Mouse (Mus musculus): Measurements from ENCODE around the gene Gabrb2. TPM values are rescaled to one million over a fixed set of nuclear protein-coding genes. Genes with fewer than 3 reads are reported as not detected.

Gene Gabrb2
- total RNA-seq (2018; cell fraction: chromatin; rRNA removed) = under 1 TPM in 1 of 26 experiments, not detected in 25; 0.44 TPM
- not detected for total RNA-seq (2018; cell fraction: cytosol; rRNA removed)
- total RNA-seq (2018; cell fraction: nucleus; rRNA removed) = not detected
- polyA plus RNA-seq (2018) = not detected in 3 replicates

- H3K36me3 ChIP-seq (ENCODE audit: inconsistent target) = no peaks in the 10 kb centered on the region
- WGBS (ENCODE audit: missing documents) = 36% methylated on average over 17 of the region's 20 CpGs
- no peaks in the 10 kb centered on the region for H3K79me2 ChIP-seq (ENCODE audit: inconsistent target)
- H3K4me3 ChIP-seq (ENCODE audit: inconsistent target) = no peak within 1 kb of the TSS
- no peak within 1 kb of the TSS for H3K27ac ChIP-seq
Measured at GRCm38 (mm10) chr11:42418996-42419782, at the start of gene Gabrb2. Gene Gabrb2, plus strand, starts transcription at chr11:42419757.

- Histone ChIP-seq H3K4me3 (ENCODE audit: inconsistent target) (no peak overlapping the region), H3K79me2 (ENCODE audit: inconsistent target) (no peaks in the 10 kb centered on the region), H3K27ac (no peak overlapping the region), H3K36me3 (ENCODE audit: inconsistent target) (no peaks in the 10 kb centered on the region)
- 85% methylated on average over 2 of the region's 2 CpGs for WGBS (ENCODE audit: missing documents)
Measured at GRCm38 (mm10) chr11:42378983-42379382, 40.6 kb upstream of the Gabrb2 start.

GRCm38 (mm10) chr11:42386486-42386885 is 33.1 kb upstream of the Gabrb2 start:
- WGBS (ENCODE audit: missing documents) = 78% methylated on average over 4 of the region's 4 CpGs
- no peaks in the 10 kb centered on the region for H3K79me2 ChIP-seq (ENCODE audit: inconsistent target)
- no peak overlapping the region for H3K4me3 ChIP-seq (ENCODE audit: inconsistent target)

GRCm38 (mm10) chr11:42390682-42391290 is 28.8 kb upstream of the Gabrb2 start:
- H3K4me3 ChIP-seq (ENCODE audit: inconsistent target) = no peak overlapping the region
- no peak overlapping the region for H3K27ac ChIP-seq
- H3K79me2 ChIP-seq (ENCODE audit: inconsistent target) = no peaks in the 10 kb centered on the region
- no peaks in the 10 kb centered on the region for H3K36me3 ChIP-seq (ENCODE audit: inconsistent target)
- WGBS (ENCODE audit: missing documents) = 57% methylated on average over 3 of the region's 3 CpGs

More at GRCm38 (mm10) chr11:42386486-42386885, 33.1 kb upstream of the Gabrb2 start:
- H3K27ac ChIP-seq = no peak overlapping the region
- H3K36me3 ChIP-seq (ENCODE audit: inconsistent target) = no peaks in the 10 kb centered on the region

- 85% methylated on average over 4 of the region's 4 CpGs for WGBS (ENCODE audit: missing documents)
- H3K4me3 ChIP-seq (ENCODE audit: inconsistent target) = no peak overlapping the region
Measured at GRCm38 (mm10) chr11:42393451-42393850, 26.1 kb upstream of the Gabrb2 start.

GRCm38 (mm10) chr11:42419791-42420633 is 455 bp downstream of the Gabrb2 start:
- no peaks in the 10 kb centered on the region for H3K36me3 ChIP-seq (ENCODE audit: inconsistent target)
- no peak overlapping the region for H3K27ac ChIP-seq
- no peaks in the 10 kb centered on the region for H3K79me2 ChIP-seq (ENCODE audit: inconsistent target)
- WGBS (ENCODE audit: missing documents) = 3% methylated on average over 17 of the region's 40 CpGs
- H3K4me3 ChIP-seq (ENCODE audit: inconsistent target) = no peak overlapping the region

More at GRCm38 (mm10) chr11:42393451-42393850, 26.1 kb upstream of the Gabrb2 start:
- H3K79me2 ChIP-seq (ENCODE audit: inconsistent target) = no peaks in the 10 kb centered on the region
- no peak overlapping the region for H3K27ac ChIP-seq
- no peaks in the 10 kb centered on the region for H3K36me3 ChIP-seq (ENCODE audit: inconsistent target)

- Histone ChIP-seq H3K79me2 (ENCODE audit: inconsistent target) (no peaks in the 10 kb centered on the region), H3K27ac (no peak overlapping the region), H3K4me3 (ENCODE audit: inconsistent target) (no peak overlapping the region), H3K36me3 (ENCODE audit: inconsistent target) (no peaks in the 10 kb centered on the region)
- WGBS (ENCODE audit: missing documents) = 4% methylated on average over 16 of the region's 21 CpGs
Measured at GRCm38 (mm10) chr11:42420634-42421470, 1.3 kb downstream of the Gabrb2 start.

GRCm38 (mm10) chr11:42423231-42423630 is 3.7 kb downstream of the Gabrb2 start:
- Histone ChIP-seq H3K27ac (no peak overlapping the region), H3K4me3 (ENCODE audit: inconsistent target) (no peak overlapping the region), H3K79me2 (ENCODE audit: inconsistent target) (no peaks in the 10 kb centered on the region), H3K36me3 (ENCODE audit: inconsistent target) (no peaks in the 10 kb centered on the region)
- 0% methylated on average over 3 of the region's 3 CpGs for WGBS (ENCODE audit: missing documents)

GRCm38 (mm10) chr11:42431495-42431894 is 11.9 kb downstream of the Gabrb2 start:
- no peaks in the 10 kb centered on the region for H3K79me2 ChIP-seq (ENCODE audit: inconsistent target)
- H3K27ac ChIP-seq = no peak overlapping the region
- no peaks in the 10 kb centered on the region for H3K36me3 ChIP-seq (ENCODE audit: inconsistent target)
- H3K4me3 ChIP-seq (ENCODE audit: inconsistent target) = no peak overlapping the region

- Histone ChIP-seq H3K79me2 (ENCODE audit: inconsistent target) (no peaks in the 10 kb centered on the region), H3K36me3 (ENCODE audit: inconsistent target) (no peaks in the 10 kb centered on the region), H3K27ac (no peak overlapping the region), H3K4me3 (ENCODE audit: inconsistent target) (no peak overlapping the region)
- WGBS (ENCODE audit: missing documents) = 70% methylated on average over 2 of the region's 2 CpGs
Measured at GRCm38 (mm10) chr11:42438978-42439377, 19.4 kb downstream of the Gabrb2 start.

GRCm38 (mm10) chr11:42443641-42444040 is 24.1 kb downstream of the Gabrb2 start:
- no peak overlapping the region for H3K4me3 ChIP-seq (ENCODE audit: inconsistent target)
- no peaks in the 10 kb centered on the region for H3K36me3 ChIP-seq (ENCODE audit: inconsistent target)
- no peaks in the 10 kb centered on the region for H3K79me2 ChIP-seq (ENCODE audit: inconsistent target)
- no peak overlapping the region for H3K27ac ChIP-seq

GRCm38 (mm10) chr11:42448929-42449328 is 29.4 kb downstream of the Gabrb2 start:
- WGBS (ENCODE audit: missing documents) = 77% methylated on average over 4 of the region's 4 CpGs
- no peak overlapping the region for H3K4me3 ChIP-seq (ENCODE audit: inconsistent target)
- H3K36me3 ChIP-seq (ENCODE audit: inconsistent target) = no peaks in the 10 kb centered on the region
- no peak overlapping the region for H3K27ac ChIP-seq
- H3K79me2 ChIP-seq (ENCODE audit: inconsistent target) = no peaks in the 10 kb centered on the region

GRCm38 (mm10) chr11:42464136-42464535 is 44.6 kb downstream of the Gabrb2 start:
- H3K36me3 ChIP-seq (ENCODE audit: inconsistent target) = no peaks in the 10 kb centered on the region
- 82% methylated on average over 1 of the region's 1 CpGs for WGBS (ENCODE audit: missing documents)
- no peak overlapping the region for H3K27ac ChIP-seq
- H3K4me3 ChIP-seq (ENCODE audit: inconsistent target) = no peak overlapping the region
- no peaks in the 10 kb centered on the region for H3K79me2 ChIP-seq (ENCODE audit: inconsistent target)

- no peaks in the 10 kb centered on the region for H3K79me2 ChIP-seq (ENCODE audit: inconsistent target)
- no peaks in the 10 kb centered on the region for H3K36me3 ChIP-seq (ENCODE audit: inconsistent target)
- no peak overlapping the region for H3K27ac ChIP-seq
- 95% methylated on average over 3 of the region's 3 CpGs for WGBS (ENCODE audit: missing documents)
- H3K4me3 ChIP-seq (ENCODE audit: inconsistent target) = no peak overlapping the region
Measured at GRCm38 (mm10) chr11:42468381-42468780, 48.8 kb downstream of the Gabrb2 start.
